ENCODE assay signal across 14 mouse cellular contexts in the genomic region with DNA sequence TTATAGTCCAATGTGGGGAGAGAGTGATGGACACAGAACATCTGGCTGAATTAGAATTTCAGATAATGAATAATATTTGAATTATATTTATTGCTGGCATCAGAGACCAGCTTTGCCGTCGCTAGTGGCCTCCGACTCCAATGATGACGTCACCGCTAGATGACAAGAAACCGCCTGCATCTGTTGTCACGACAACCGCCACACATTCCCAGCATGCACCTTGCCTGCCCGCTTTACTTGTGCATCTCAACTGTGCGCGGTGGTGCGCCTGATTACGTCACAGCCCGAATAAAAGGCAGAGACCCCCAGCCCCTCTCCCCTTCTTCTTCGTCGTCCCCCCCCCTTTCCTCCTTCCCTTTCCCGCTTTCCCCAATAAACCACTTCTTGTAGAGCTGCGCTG. TPM values are rescaled to one million over a fixed set of nuclear protein-coding genes. Genes with fewer than 3 reads are reported as not detected.
DNase-seq lines count a peak whose midpoint lies in the region; TF ChIP-seq lines count a peak whose summit lies in the region.
"Had no signal": no experiment of that assay in that cellular context is flagged by ENCODE, and none has a peak within 500 bp of the region (broad histone marks: within the 10 kb centered on the region; RNA-seq: fewer than 3 reads in every experiment).

No protein-coding gene starts in this region.

- H3K4me3 ChIP-seq in thymus, adult 2 months (ENCODE audit: control insufficient read depth, insufficient read depth, low read length): no peak overlapping the region
- H3K4me3 ChIP-seq: forebrain, embryonic 15.5 days; hindbrain, embryonic 12.5 days; intestine, embryonic 15.5 days; limb, embryonic 10.5 days; liver, embryonic 13.5 days; midbrain, embryonic 10.5 days had no signal

- no peak for TF ChIP-seq POLR2A in thymus, adult 2 months (IDR thresholded peaks at IDR 0.05; ENCODE audit: control insufficient read depth, extremely low read depth, insufficient read depth, low read length, poor library complexity)

- DNase-seq in layer of hippocampus, adult 18-20 months (ENCODE audit: low spot score in 2 of 2): peak; percentile 32 to 75
- no peak for DNase-seq in layer of hippocampus, adult 11-12 months (ENCODE audit: low spot score)
- DNase-seq in ZHBTc4 (ENCODE audit: low read depth, low spot score): peak; percentile 53
- peak; percentile 71 for DNase-seq in layer of hippocampus, adult 9-11 months
- peak; percentile 67 for DNase-seq in right cerebral cortex, postnatal 14 days
- DNase-seq in adrenal gland, postnatal 25 days: no peak
- DNase-seq in thymus, adult 2 months: no peak
- DNase-seq: kidney, postnatal 25 days; liver, embryonic 13.5 days had no signal

- TF ChIP-seq CTCF in thymus, adult 2 months (IDR thresholded peaks at IDR 0.05; ENCODE audit: borderline replicate concordance, control insufficient read depth, extremely low read depth, insufficient read depth, low read length, poor library complexity): no peak

- WGBS in thymus, adult 2 months: 95% methylated on average over 18 of the region's 18 CpGs

- H3K36me3 ChIP-seq in thymus, adult 2 months (ENCODE audit: control insufficient read depth, insufficient read depth, low read length): no peaks in the 10 kb centered on the region
- H3K36me3 ChIP-seq: forebrain, embryonic 15.5 days; hindbrain, embryonic 12.5 days; intestine, embryonic 15.5 days; limb, embryonic 10.5 days; liver, embryonic 13.5 days; midbrain, embryonic 10.5 days had no signal

- H3K4me1 ChIP-seq in thymus, adult 2 months (replicated peaks; ENCODE audit: control insufficient read depth, insufficient read depth, low read length): no peaks in the 10 kb centered on the region
- H3K4me1 ChIP-seq: hindbrain, embryonic 12.5 days; intestine, embryonic 15.5 days; limb, embryonic 10.5 days; liver, embryonic 13.5 days had no signal

- H3K27me3 ChIP-seq in thymus, adult 2 months (ENCODE audit: control insufficient read depth, insufficient read depth, low read length): no peaks in the 10 kb centered on the region
- H3K27me3 ChIP-seq: forebrain, embryonic 15.5 days; hindbrain, embryonic 12.5 days; intestine, embryonic 15.5 days; liver, embryonic 13.5 days had no signal

- H3K27ac ChIP-seq in thymus, adult 2 months (ENCODE audit: control insufficient read depth, insufficient read depth, low read length): no peak overlapping the region
- H3K27ac ChIP-seq: forebrain, embryonic 15.5 days; hindbrain, embryonic 12.5 days; intestine, embryonic 15.5 days; limb, embryonic 10.5 days; liver, embryonic 13.5 days; midbrain, embryonic 10.5 days had no signal

RNA-seq across cellular contexts. Expression of a gene that starts 57.4 kb away (rescaled TPM):
- total RNA-seq in layer of hippocampus, adult 18-20 months (2021): 10 to 100 TPM; 21.2 to 22.8 TPM
- total RNA-seq in adrenal gland, postnatal 25 days (2021): 20.1 and 25.4 TPM in 2 replicates
- 5.6 and 6.0 TPM in 2 replicates for polyA plus RNA-seq in thymus, adult 2 months (2012; rRNA removed)

Comparison
In these comparisons a context has a peak if more than half of its experiments do, and no peak if none do; other contexts are left out.
1. DNase-seq: peak in layer of hippocampus, adult 18-20 months (2 of 2), ZHBTc4 (single experiment), layer of hippocampus, adult 9-11 months (single experiment) and right cerebral cortex, postnatal 14 days (single experiment); none in layer of hippocampus, adult 11-12 months (single experiment), adrenal gland, postnatal 25 days (single experiment) and thymus, adult 2 months (single experiment).